17 mouse cellular contexts compared by ENCODE assay signal in genomic region chr16:8584248-8584647, GRCm38 (mm10). TPM values are rescaled to one million over a fixed set of nuclear protein-coding genes. Genes with fewer than 3 reads are reported as not detected.
DNase-seq lines count a peak whose midpoint lies in the region; ATAC-seq and TF ChIP-seq lines count a peak whose summit lies in the region.
"Had no signal": no experiment of that assay in that cellular context is flagged by ENCODE, and none has a peak within 500 bp of the region (broad histone marks: within the 10 kb centered on the region; RNA-seq: fewer than 3 reads in every experiment).

No protein-coding gene starts in this region.

- H3K9me3 ChIP-seq in hindbrain, embryonic 12.5 days (replicated peaks) = no peaks in the 10 kb centered on the region
- no peaks in the 10 kb centered on the region for H3K9me3 ChIP-seq in hindbrain, postnatal 0 days (ENCODE audit: low read length)
- no peaks in the 10 kb centered on the region for H3K9me3 ChIP-seq in neural tube, embryonic 13.5 days
- H3K9me3 ChIP-seq in embryonic facial prominence, embryonic 10.5 days = no peaks in the 10 kb centered on the region
- H3K9me3 ChIP-seq: embryonic facial prominence, embryonic 15.5 days; hindbrain, embryonic 13.5 days had no signal

- no peak overlapping the region for H3K4me3 ChIP-seq in hindbrain, embryonic 12.5 days
- H3K4me3 ChIP-seq in hindbrain, postnatal 0 days (ENCODE audit: low read length) = no peak overlapping the region
- H3K4me3 ChIP-seq in neural tube, embryonic 13.5 days = no peak overlapping the region
- H3K4me3 ChIP-seq in embryonic facial prominence, embryonic 10.5 days = no peak overlapping the region
- H3K4me3 ChIP-seq: embryonic facial prominence, embryonic 15.5 days; forebrain, embryonic 12.5 days; gastrocnemius, adult 2 months; heart, embryonic 13.5 days; hindbrain, embryonic 13.5 days had no signal

- no peak overlapping the region for H3K4me2 ChIP-seq in hindbrain, embryonic 12.5 days (replicated peaks)
- no peak overlapping the region for H3K4me2 ChIP-seq in hindbrain, postnatal 0 days (ENCODE audit: low read depth, low read length)
- no peak overlapping the region for H3K4me2 ChIP-seq in neural tube, embryonic 13.5 days
- H3K4me2 ChIP-seq: embryonic facial prominence, embryonic 15.5 days; forebrain, embryonic 12.5 days; heart, embryonic 13.5 days; hindbrain, embryonic 13.5 days had no signal

- H3K36me3 ChIP-seq in hindbrain, embryonic 12.5 days = peaks cover 36% of the 10 kb centered on the region
- peaks cover 32% of the 10 kb centered on the region; the same call in 1 of the 2 replicates for H3K36me3 ChIP-seq in hindbrain, postnatal 0 days (ENCODE audit: insufficient read depth, low read length)
- peaks cover 81% of the 10 kb centered on the region for H3K36me3 ChIP-seq in neural tube, embryonic 13.5 days
- peaks cover 30% of the 10 kb centered on the region for H3K36me3 ChIP-seq in embryonic facial prominence, embryonic 10.5 days (replicated peaks)

- peak overlapping the region; percentile 62; the same call in 1 of the 2 replicates for H3K27ac ChIP-seq in hindbrain, embryonic 12.5 days
- no peak overlapping the region for H3K27ac ChIP-seq in hindbrain, postnatal 0 days
- H3K27ac ChIP-seq in neural tube, embryonic 13.5 days (replicated peaks) = 0 out of 2 replicates have a peak overlapping the region, but pooled peaks have one; percentile 20
- H3K27ac ChIP-seq in embryonic facial prominence, embryonic 10.5 days (replicated peaks) = no peak overlapping the region
- H3K27ac ChIP-seq: embryonic facial prominence, embryonic 15.5 days; forebrain, embryonic 12.5 days; gastrocnemius, adult 2 months; heart, embryonic 13.5 days had no signal

- no peak for DNase-seq in hindbrain, postnatal 0 days (ENCODE audit: low spot score)
- no peak for DNase-seq in spleen, postnatal 14 days (ENCODE audit: low spot score in 2 of 2)
- DNase-seq in embryonic facial prominence, embryonic 10.5 days (ENCODE audit: low spot score) = no peak
- DNase-seq: adrenal gland, adult 2 months; cerebellum, adult 2 months; cerebellum, postnatal 10 days; forebrain, postnatal 0 days; gastrocnemius, adult 2 months; gastrocnemius, postnatal 25 days; heart, postnatal 4 days had no signal

- H3K27me3 ChIP-seq in hindbrain, embryonic 12.5 days = no peaks in the 10 kb centered on the region
- no peaks in the 10 kb centered on the region for H3K27me3 ChIP-seq in hindbrain, postnatal 0 days (ENCODE audit: insufficient read depth, low read length)
- H3K27me3 ChIP-seq in neural tube, embryonic 13.5 days = no peaks in the 10 kb centered on the region
- H3K27me3 ChIP-seq in embryonic facial prominence, embryonic 10.5 days (replicated peaks; ENCODE audit: low read depth, poor library complexity, severe bottlenecking) = no peaks in the 10 kb centered on the region
- H3K27me3 ChIP-seq: embryonic facial prominence, embryonic 15.5 days; forebrain, embryonic 12.5 days; heart, embryonic 13.5 days; hindbrain, embryonic 13.5 days had no signal

- WGBS in hindbrain, embryonic 12.5 days = 68% methylated on average over 1 of the region's 1 CpGs
- WGBS in hindbrain, postnatal 0 days = 22% methylated on average over 1 of the region's 1 CpGs
- WGBS in neural tube, embryonic 13.5 days = 36% methylated on average over 1 of the region's 1 CpGs
- WGBS in embryonic facial prominence, embryonic 10.5 days = 90% methylated on average over 1 of the region's 1 CpGs

- ATAC-seq in hindbrain, embryonic 12.5 days (ENCODE audit: low FRiP score) = peak; percentile 63; the same call in 1 of the 2 replicates
- no peak for ATAC-seq in hindbrain, postnatal 0 days
- ATAC-seq in erythroblast, adult 5-6 weeks (replicated peaks; ENCODE audit: low FRiP score, poor library complexity, severe bottlenecking) = peak; percentile 38; the same call in 1 of the 2 replicates
- no peak; the same call in 1 of the 2 replicates for ATAC-seq in neural tube, embryonic 13.5 days (ENCODE audit: low read depth)
- ATAC-seq: forebrain, postnatal 0 days had no signal

- H3K9ac ChIP-seq in hindbrain, embryonic 12.5 days = no peak overlapping the region
- H3K9ac ChIP-seq in hindbrain, postnatal 0 days (replicated peaks; ENCODE audit: low read length) = no peak overlapping the region
- no peak overlapping the region for H3K9ac ChIP-seq in neural tube, embryonic 13.5 days
- H3K9ac ChIP-seq: embryonic facial prominence, embryonic 15.5 days; forebrain, embryonic 12.5 days; forebrain, postnatal 0 days; heart, embryonic 13.5 days; hindbrain, embryonic 13.5 days had no signal

- no peak for TF ChIP-seq CTCF in hindbrain, postnatal 0 days (IDR thresholded peaks at IDR 0.05; ENCODE audit: low read depth)

- H3K4me1 ChIP-seq in hindbrain, embryonic 12.5 days = no peaks in the 10 kb centered on the region
- H3K4me1 ChIP-seq in hindbrain, postnatal 0 days (ENCODE audit: insufficient read depth, low read length) = no peaks in the 10 kb centered on the region
- peaks cover 8% of the 10 kb centered on the region; the same call in 1 of the 2 replicates for H3K4me1 ChIP-seq in neural tube, embryonic 13.5 days (replicated peaks)
- H3K4me1 ChIP-seq in embryonic facial prominence, embryonic 10.5 days = no peaks in the 10 kb centered on the region
- H3K4me1 ChIP-seq: embryonic facial prominence, embryonic 15.5 days; forebrain, embryonic 12.5 days; heart, embryonic 13.5 days had no signal

RNA-seq across cellular contexts. Expression of gene Pmm2, which starts 53.2 kb away (rescaled TPM):
- 49.6 and 51.0 TPM in 2 replicates for polyA plus RNA-seq in hindbrain, embryonic 12.5 days (2016; fragmentation: Nextera tagmentation; extraction: Ambion mirVana)
- 33.1 and 44.4 TPM in 2 replicates for total RNA-seq in hindbrain, postnatal 0 days (2014; rRNA removed)
- polyA plus RNA-seq in hindbrain, postnatal 0 days (2015; fragmentation: Nextera tagmentation; extraction: Ambion mirVana) = 25.7 and 28.5 TPM in 2 replicates
- total RNA-seq in erythroblast, adult 5-6 weeks (2015; ENCODE audit: low replicate concordance) = 27.2 and 40.7 TPM in 2 replicates
- total RNA-seq in erythroblast, adult 5-6 weeks (2017; ENCODE audit: low replicate concordance) = 52.6 and 60.8 TPM in 2 replicates
- 37.0 and 43.3 TPM in 2 replicates for polyA plus RNA-seq in neural tube, embryonic 13.5 days (2015; fragmentation: Nextera tagmentation; extraction: Ambion mirVana)
- 54.1 and 58.7 TPM in 2 replicates for polyA plus RNA-seq in embryonic facial prominence, embryonic 10.5 days (2016; fragmentation: Nextera tagmentation; extraction: Ambion mirVana)

RNA-seq across cellular contexts. Expression of gene Tmem186, which starts 53.3 kb away (rescaled TPM):
- polyA plus RNA-seq in hindbrain, embryonic 12.5 days (2016; fragmentation: Nextera tagmentation; extraction: Ambion mirVana) = 22.6 and 23.0 TPM in 2 replicates
- total RNA-seq in hindbrain, postnatal 0 days (2014; rRNA removed) = 18.9 and 19.1 TPM in 2 replicates
- polyA plus RNA-seq in hindbrain, postnatal 0 days (2015; fragmentation: Nextera tagmentation; extraction: Ambion mirVana) = 14.5 and 15.7 TPM in 2 replicates
- 4.2 and 6.7 TPM in 2 replicates for total RNA-seq in erythroblast, adult 5-6 weeks (2015; ENCODE audit: low replicate concordance)
- total RNA-seq in erythroblast, adult 5-6 weeks (2017; ENCODE audit: low replicate concordance) = 1.8 and 5.6 TPM in 2 replicates
- 19.0 and 20.6 TPM in 2 replicates for polyA plus RNA-seq in neural tube, embryonic 13.5 days (2015; fragmentation: Nextera tagmentation; extraction: Ambion mirVana)
- polyA plus RNA-seq in embryonic facial prominence, embryonic 10.5 days (2016; fragmentation: Nextera tagmentation; extraction: Ambion mirVana) = 23.5 and 25.4 TPM in 2 replicates

Comparison
In these comparisons a context has a peak if more than half of its experiments do, and no peak if none do; other contexts are left out.
1. ATAC-seq: peak in hindbrain, embryonic 12.5 days (single experiment) and erythroblast, adult 5-6 weeks (single experiment); none in hindbrain, postnatal 0 days (single experiment) and neural tube, embryonic 13.5 days (single experiment).
2. H3K27ac ChIP-seq: peak in hindbrain, embryonic 12.5 days (single experiment) and neural tube, embryonic 13.5 days (single experiment); none in hindbrain, postnatal 0 days (single experiment) and embryonic facial prominence, embryonic 10.5 days (single experiment).